Mouse (Mus musculus): ENCODE data around the gene Hist1h2ah. TPM values are rescaled to one million over a fixed set of nuclear protein-coding genes. Genes with fewer than 3 reads are reported as not detected.

Gene Hist1h2ah
- polyA plus RNA-seq (2012; rRNA removed): 5.9 and 12.0 TPM in 2 replicates

DNA sequence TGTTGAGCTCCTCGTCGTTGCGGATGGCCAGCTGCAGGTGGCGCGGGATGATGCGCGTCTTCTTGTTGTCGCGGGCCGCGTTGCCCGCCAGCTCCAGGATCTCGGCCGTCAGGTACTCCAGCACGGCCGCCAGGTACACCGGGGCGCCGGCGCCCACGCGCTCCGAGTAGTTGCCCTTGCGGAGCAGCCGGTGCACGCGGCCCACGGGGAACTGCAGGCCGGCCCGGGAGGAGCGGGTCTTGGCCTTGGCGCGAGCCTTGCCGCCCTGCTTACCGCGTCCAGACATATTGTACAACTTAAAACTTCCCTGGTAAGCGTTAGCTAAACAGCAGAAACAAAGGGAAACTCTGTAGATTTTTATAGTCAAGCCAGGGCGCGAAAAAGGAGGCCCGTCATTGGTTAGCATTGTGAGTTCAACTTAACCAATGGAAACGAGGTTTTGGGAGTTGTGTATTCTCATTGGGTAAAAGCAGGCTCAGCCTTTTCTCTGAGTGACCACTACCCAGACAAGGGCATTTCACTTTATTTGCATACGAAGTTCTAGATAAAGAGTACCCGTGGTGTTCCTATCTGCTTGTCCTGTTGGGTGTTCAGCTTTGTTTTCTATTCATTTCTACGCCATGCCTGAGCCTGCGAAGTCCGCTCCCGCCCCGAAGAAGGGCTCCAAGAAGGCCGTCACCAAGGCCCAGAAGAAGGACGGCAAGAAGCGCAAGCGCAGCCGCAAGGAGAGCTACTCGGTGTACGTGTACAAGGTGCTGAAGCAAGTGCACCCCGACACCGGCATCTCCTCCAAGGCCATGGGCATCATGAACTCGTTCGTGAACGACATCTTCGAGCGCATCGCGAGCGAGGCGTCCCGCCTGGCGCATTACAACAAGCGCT is at the start of gene Hist1h2ah, which contains the start of gene Hist1h2bk:
Gene Hist1h2ah, minus strand, starts transcription at position 302 of the 882 bp plus-strand sequence.
Gene Hist1h2bk, plus strand, starts transcription at position 604 of the 882 bp plus-strand sequence.

DNA sequence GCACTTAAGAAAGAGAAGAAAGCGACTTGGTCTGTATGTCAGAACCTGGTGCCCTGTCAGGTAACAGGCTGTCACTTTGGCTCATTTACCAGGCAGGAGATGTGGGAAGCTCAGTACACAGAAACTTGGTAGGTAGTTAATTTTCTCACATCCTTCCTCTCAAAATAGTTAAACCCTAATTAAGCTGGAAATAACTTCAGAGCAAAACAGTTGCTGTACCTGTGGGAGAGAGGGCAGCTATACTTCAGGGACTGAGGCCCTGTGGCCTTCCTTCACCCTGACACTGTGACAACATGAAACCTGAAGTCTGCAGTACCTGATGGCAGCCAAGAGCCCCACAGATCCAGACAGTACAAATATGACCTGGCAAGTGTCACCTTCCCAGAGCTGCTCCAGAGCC is 48.8 kb upstream of the Hist1h2ah start, which contains the start of gene Vmn1r188:
Gene Vmn1r188, plus strand, starts transcription at position 301 of the 400 bp plus-strand sequence.

DNA sequence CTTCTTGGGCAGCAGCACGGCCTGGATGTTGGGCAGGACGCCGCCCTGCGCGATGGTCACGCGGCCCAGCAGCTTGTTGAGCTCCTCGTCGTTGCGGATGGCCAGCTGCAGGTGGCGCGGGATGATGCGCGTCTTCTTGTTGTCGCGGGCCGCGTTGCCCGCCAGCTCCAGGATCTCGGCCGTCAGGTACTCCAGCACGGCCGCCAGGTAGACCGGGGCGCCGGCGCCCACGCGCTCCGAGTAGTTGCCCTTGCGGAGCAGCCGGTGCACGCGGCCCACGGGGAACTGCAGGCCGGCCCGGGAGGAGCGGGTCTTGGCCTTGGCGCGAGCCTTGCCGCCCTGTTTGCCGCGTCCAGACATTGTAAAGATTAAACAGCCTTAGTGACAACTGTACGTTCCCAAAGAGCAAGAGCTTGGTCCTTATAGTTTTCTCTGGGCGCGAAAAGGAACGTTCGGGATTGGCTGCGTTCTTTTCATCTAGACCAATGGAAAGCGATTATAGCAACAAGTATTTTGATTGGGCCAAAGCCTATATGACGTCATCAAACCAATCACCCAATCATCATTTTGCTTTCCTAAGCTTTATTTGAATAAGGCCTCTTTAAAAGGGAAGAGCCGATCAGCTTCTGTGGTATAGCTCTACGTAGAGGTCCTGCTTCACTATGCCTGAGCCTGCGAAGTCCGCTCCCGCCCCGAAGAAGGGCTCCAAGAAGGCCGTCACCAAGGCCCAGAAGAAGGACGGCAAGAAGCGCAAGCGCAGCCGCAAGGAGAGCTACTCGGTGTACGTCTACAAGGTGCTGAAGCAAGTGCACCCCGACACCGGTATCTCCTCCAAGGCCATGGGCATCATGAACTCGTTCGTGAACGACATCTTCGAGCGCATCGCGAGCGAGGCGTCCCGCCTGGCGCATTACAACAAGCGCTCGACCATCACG is 7.5 kb upstream of the Hist1h2ah start, which contains the start of the genes Hist1h2ag and Hist1h2bj:
Gene Hist1h2ag, minus strand, starts transcription at position 377 of the 935 bp plus-strand sequence.
Gene Hist1h2bj, plus strand, starts transcription at position 647 of the 935 bp plus-strand sequence.

GRCm38 (mm10) chr13:22041142-22041536 is 5.8 kb upstream of the Hist1h2ah start, which contains the start of gene Hist1h4i:
Hist1h4i (minus strand) TSS chr13:22041362.

DNA sequence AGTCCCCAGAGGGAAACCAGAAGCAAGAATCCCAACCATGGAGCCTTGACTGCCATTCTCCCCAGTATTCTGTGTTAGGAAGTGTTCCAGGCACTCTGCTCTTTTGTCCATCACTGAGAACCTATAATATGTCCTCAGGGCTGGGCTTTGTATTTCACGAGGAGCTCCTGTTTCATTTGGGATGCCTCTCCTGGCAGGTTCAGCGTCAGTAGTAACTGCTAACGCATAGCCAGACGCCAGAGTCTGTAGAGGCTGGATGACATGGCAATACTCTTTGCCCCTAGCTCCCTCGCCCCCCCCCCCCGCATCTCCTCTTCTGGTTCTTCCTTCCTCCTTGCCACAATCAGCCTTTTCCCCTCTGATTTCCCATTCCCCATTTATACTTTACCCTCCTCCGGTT is 25.7 kb downstream of the Hist1h2ah start, which contains the start of gene Prss16:
Gene Prss16, minus strand, starts transcription at position 101 of the 400 bp plus-strand sequence.

Other genes with a start within 250 kb of the Hist1h2ah start
- 1.5 and 14.1 TPM in 2 replicates for gene Hist1h2an, start 248.3 kb downstream of the Hist1h2ah start, polyA plus RNA-seq (2012; rRNA removed)
- 0.90 TPM in 1 of 2 replicates, not detected in the other for gene Hist1h2bp, start 248.1 kb downstream of the Hist1h2ah start, polyA plus RNA-seq (2012; rRNA removed)
- 6.4 and 9.3 TPM in 2 replicates for gene Hist1h2bq, start 225.4 kb downstream of the Hist1h2ah start, polyA plus RNA-seq (2012; rRNA removed)
- gene Hist1h2ao, start 225.1 kb downstream of the Hist1h2ah start, polyA plus RNA-seq (2012; rRNA removed): not detected in 2 replicates
- not detected in 2 replicates for gene Hist1h4m, start 223.8 kb downstream of the Hist1h2ah start, polyA plus RNA-seq (2012; rRNA removed)
- gene Hist1h4n, start 203.4 kb downstream of the Hist1h2ah start, polyA plus RNA-seq (2012; rRNA removed): 4.8 and 6.7 TPM in 2 replicates
- 121 and 393 TPM in 2 replicates for gene Hist1h2ap, start 202.1 kb downstream of the Hist1h2ah start, polyA plus RNA-seq (2012; rRNA removed)
- gene Hist1h2br, start 201.8 kb downstream of the Hist1h2ah start, polyA plus RNA-seq (2012; rRNA removed): 6.9 and 8.0 TPM in 2 replicates
- 0.03 TPM in 1 of 2 replicates, not detected in the other for gene Zfp184, start 90.5 kb downstream of the Hist1h2ah start, polyA plus RNA-seq (2012; rRNA removed)
- not detected in 2 replicates for gene Pom121l2, start 54.4 kb downstream of the Hist1h2ah start, polyA plus RNA-seq (2012; rRNA removed)
- gene Prss16, start 25.8 kb downstream of the Hist1h2ah start, polyA plus RNA-seq (2012; rRNA removed): 0.22 and 0.48 TPM in 2 replicates
- gene Hist1h2bk, start 302 bp upstream of the Hist1h2ah start, polyA plus RNA-seq (2012; rRNA removed): 9.0 and 9.2 TPM in 2 replicates
- 1.7 and 4.4 TPM in 2 replicates for gene Hist1h4i, start 5.8 kb upstream of the Hist1h2ah start, polyA plus RNA-seq (2012; rRNA removed)
- gene Hist1h2ag, start 7.4 kb upstream of the Hist1h2ah start, polyA plus RNA-seq (2012; rRNA removed): 1.6 and 2.8 TPM in 2 replicates
- 3.4 and 3.7 TPM in 2 replicates for gene Hist1h2bj, start 7.6 kb upstream of the Hist1h2ah start, polyA plus RNA-seq (2012; rRNA removed)
- not detected in 2 replicates for gene Vmn1r188, start 48.9 kb upstream of the Hist1h2ah start, polyA plus RNA-seq (2012; rRNA removed)
- not detected in 2 replicates for gene Vmn1r189, start 70.3 kb upstream of the Hist1h2ah start, polyA plus RNA-seq (2012; rRNA removed)
- not detected in 2 replicates for gene Vmn1r191, start 148.4 kb upstream of the Hist1h2ah start, polyA plus RNA-seq (2012; rRNA removed)
- not detected in 2 replicates for gene Vmn1r192, start 155.6 kb upstream of the Hist1h2ah start, polyA plus RNA-seq (2012; rRNA removed)
- gene Vmn1r193, start 187.6 kb upstream of the Hist1h2ah start, polyA plus RNA-seq (2012; rRNA removed): not detected in 2 replicates
- not detected in 2 replicates for gene Vmn1r194, start 208.6 kb upstream of the Hist1h2ah start, polyA plus RNA-seq (2012; rRNA removed)
- gene Vmn1r195, start 235.0 kb upstream of the Hist1h2ah start, polyA plus RNA-seq (2012; rRNA removed): not detected in 2 replicates

Data from stomach, adult 2 months (tissue).